In the genomic region with DNA sequence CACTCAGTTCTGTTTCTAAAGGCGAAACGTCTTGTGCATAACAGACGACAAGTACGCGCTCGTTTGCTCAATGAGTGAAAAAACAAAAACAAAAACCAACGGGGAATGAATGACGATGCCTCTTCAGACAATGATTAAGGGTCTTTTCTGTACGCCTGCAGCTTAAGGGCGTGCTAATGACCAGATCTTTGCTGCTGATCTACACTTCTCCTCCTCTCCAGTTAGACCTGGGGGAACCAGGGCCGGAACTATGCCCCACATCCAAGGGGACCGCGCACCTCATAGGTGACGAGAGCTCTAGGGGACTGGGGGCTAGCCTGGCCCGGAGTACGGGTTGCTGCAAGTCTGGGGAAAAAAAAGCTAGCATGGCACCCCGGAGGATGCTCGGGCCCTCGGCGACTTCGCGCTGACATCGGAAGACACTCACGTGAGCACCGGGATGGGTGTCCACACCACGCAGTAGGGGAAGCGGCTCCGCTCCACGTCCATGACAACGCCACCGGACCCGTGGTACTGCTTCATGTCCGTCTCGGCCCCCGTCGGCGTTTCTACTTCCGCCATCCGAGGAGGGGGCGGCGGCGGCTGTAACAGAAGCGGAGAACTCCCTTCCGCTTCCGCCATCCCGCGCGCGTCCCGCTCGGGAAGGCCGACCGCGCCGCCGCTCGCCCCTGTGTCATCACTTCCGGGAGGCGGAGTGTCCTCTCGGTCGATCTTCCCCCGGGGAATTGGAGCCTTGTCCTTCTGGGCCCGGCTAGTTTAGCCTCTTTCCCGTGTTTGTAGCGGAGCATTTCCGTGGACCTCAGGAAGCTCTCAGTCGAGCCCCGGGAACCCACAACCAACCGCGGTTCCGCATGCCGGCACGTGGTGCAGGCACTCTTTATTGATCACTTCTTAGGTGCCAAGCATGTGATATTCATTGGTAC, we compare ENCODE assay signal across 8 mouse cellular contexts. TPM values are rescaled to one million over a fixed set of nuclear protein-coding genes. Genes with fewer than 3 reads are reported as not detected.
DNase-seq lines count a peak whose midpoint lies in the region; ATAC-seq and TF ChIP-seq lines count a peak whose summit lies in the region.

Tmem222 (minus strand) TSS at position 689 of the 923 bp plus-strand sequence.

- intact Hi-C loops in heart, postnatal 14 days (cut with DNase I), result no loop called here

- no peaks in the 10 kb centered on the region for H3K36me3 ChIP-seq in ES-Bruce4 (ENCODE audit: control insufficient read depth, insufficient read depth, low read length, poor library complexity, severe bottlenecking)
- 0 out of 2 replicates have a peak, but pooled peaks cover 3% of the 10 kb centered on the region for H3K36me3 ChIP-seq in forebrain, embryonic 14.5 days (ENCODE audit: control insufficient read depth, insufficient read depth, low read length)
- H3K36me3 ChIP-seq in neural tube, embryonic 15.5 days, result no peaks in the 10 kb centered on the region

- TF ChIP-seq EP300 in ES-Bruce4 (IDR thresholded peaks at IDR 0.05; ENCODE audit: insufficient read depth, low read depth, low read length), result peak; percentile 74

- no peaks in the 10 kb centered on the region for H3K4me1 ChIP-seq in ES-Bruce4 (ENCODE audit: control insufficient read depth, insufficient read depth, low read length)
- peaks cover 22% of the 10 kb centered on the region for H3K4me1 ChIP-seq in forebrain, embryonic 14.5 days (ENCODE audit: control insufficient read depth, insufficient read depth, low read length)
- peaks cover 36% of the 10 kb centered on the region for H3K4me1 ChIP-seq in neural tube, embryonic 15.5 days

- ATAC-seq in cerebellum, adult (ENCODE audit: insufficient number of reproducible peaks, low FRiP score, low TSS enrichment), result peak; percentile 92
- ATAC-seq in forebrain, embryonic 14.5 days, result peak; percentile 94
- peak; percentile 91 for ATAC-seq in neural tube, embryonic 15.5 days (ENCODE audit: low FRiP score)

- under 1% methylated on average over 71 of the region's 73 CpGs for WGBS in forebrain, embryonic 14.5 days
- under 1% methylated on average over 73 of the region's 73 CpGs for WGBS in neural tube, embryonic 15.5 days

- H3K9ac ChIP-seq in ES-Bruce4 (ENCODE audit: low read depth, poor library complexity, severe bottlenecking), result peak within 1 kb of the TSS; percentile 81
- peak within 1 kb of the TSS; percentile 90 for H3K9ac ChIP-seq in forebrain, embryonic 14.5 days (ENCODE audit: low read length)
- H3K9ac ChIP-seq in neural tube, embryonic 15.5 days (replicated peaks), result peak within 1 kb of the TSS; percentile 82

- peak; percentile 97 for DNase-seq in forebrain, embryonic 14.5 days (ENCODE audit: low spot score)
- peak; percentile 95 to 97 for DNase-seq in heart, postnatal 14 days
- DNase-seq in layer of hippocampus, adult 11-12 months (ENCODE audit: low spot score), result peak; percentile 96
- DNase-seq in lung, adult 18-20 months, result peak; percentile 96
- peak; percentile 94 for DNase-seq in testis, postnatal 14 days (ENCODE audit: low spot score)

- no peaks in the 10 kb centered on the region for H3K9me3 ChIP-seq in ES-Bruce4 (replicated peaks; ENCODE audit: control insufficient read depth, insufficient read depth, low read length, poor library complexity, severe bottlenecking)
- H3K9me3 ChIP-seq in forebrain, embryonic 14.5 days (replicated peaks; ENCODE audit: control insufficient read depth, low read length), result no peaks in the 10 kb centered on the region
- no peaks in the 10 kb centered on the region for H3K9me3 ChIP-seq in neural tube, embryonic 15.5 days (replicated peaks)

- H3K27ac ChIP-seq in ES-Bruce4 (ENCODE audit: insufficient read depth, low read length), result peak within 1 kb of the TSS; percentile 84
- H3K27ac ChIP-seq in forebrain, embryonic 14.5 days (ENCODE audit: low read depth, low read length), result peak within 1 kb of the TSS; percentile 70
- H3K27ac ChIP-seq in neural tube, embryonic 15.5 days (replicated peaks), result peak within 1 kb of the TSS; percentile 95

- H3K27me3 ChIP-seq in ES-Bruce4 (ENCODE audit: control insufficient read depth, insufficient read depth, low read length, poor library complexity, severe bottlenecking), result no peaks in the 10 kb centered on the region
- H3K27me3 ChIP-seq in forebrain, embryonic 14.5 days (replicated peaks; ENCODE audit: control insufficient read depth, insufficient read depth, low read length), result no peaks in the 10 kb centered on the region
- no peaks in the 10 kb centered on the region for H3K27me3 ChIP-seq in neural tube, embryonic 15.5 days (replicated peaks)

- no peak for TF ChIP-seq CTCF in ES-Bruce4 (IDR thresholded peaks at IDR 0.05; ENCODE audit: low read depth, low read length)

- H3K4me3 ChIP-seq in ES-Bruce4 (ENCODE audit: low read depth, low read length), result peak within 1 kb of the TSS; percentile 89
- H3K4me3 ChIP-seq in forebrain, embryonic 14.5 days (ENCODE audit: low read depth, low read length), result peak within 1 kb of the TSS; percentile 85
- peak within 1 kb of the TSS; percentile 92 for H3K4me3 ChIP-seq in neural tube, embryonic 15.5 days (replicated peaks)

- peak within 1 kb of the TSS; percentile 72 for H3K4me2 ChIP-seq in forebrain, embryonic 14.5 days (ENCODE audit: low read length)
- peak within 1 kb of the TSS; percentile 76 for H3K4me2 ChIP-seq in neural tube, embryonic 15.5 days

- peak; percentile 8 for TF ChIP-seq POLR2A in ES-Bruce4 (IDR thresholded peaks at IDR 0.05; ENCODE audit: insufficient read depth, low read length)

RNA-seq across cellular contexts. Expression of gene Tmem222, which starts in this region (rescaled TPM):
- 28.5 and 32.4 TPM in 2 replicates for polyA plus RNA-seq in ES-Bruce4 (2011; ENCODE audit: insufficient read depth, insufficient read length, low read depth, missing spikeins)
- polyA plus RNA-seq in forebrain, embryonic 14.5 days (2014; fragmentation: Nextera tagmentation; extraction: Ambion mirVana), result 125 and 131 TPM in 2 replicates
- total RNA-seq in heart, postnatal 14 days (2021), result 10 to 100 TPM; 25.1 to 27.0 TPM
- 115 and 117 TPM in 2 replicates for polyA plus RNA-seq in neural tube, embryonic 15.5 days (2015; fragmentation: Nextera tagmentation; extraction: Ambion mirVana)

Comparison
In these comparisons a context has a peak if more than half of its experiments do, and no peak if none do; other contexts are left out.
1. Peak in every context shown above with its lines: DNase-seq, ATAC-seq, H3K4me3 ChIP-seq and H3K27ac ChIP-seq.